Mouse (Mus musculus) frontal cortex, adult 2 months (tissue): ENCODE data around the gene Vav1. TPM values are rescaled to one million over a fixed set of nuclear protein-coding genes. Genes with fewer than 3 reads are reported as not detected.

ENCODE experiments used
- DNase-seq, 2 experiments: peaks; one replicate each; pipeline ENCODE4 v3.0.0; 2022; ENCODE audit warnings: low spot score in 1 of 2; ENCODE audit errors: extremely low spot score in 1 of 2
- polyA plus RNA-seq: library from polyadenylated mRNA; depleted of rRNA; stranded (reverse); fragments of >200 nt; gene quantifications from 2 replicates; pipeline ENCODE4 v1.2.3, GENCODE M21; 2012

The Vav1 gene
- polyA plus RNA-seq, 1 experiment: 4.4 TPM

DNA sequence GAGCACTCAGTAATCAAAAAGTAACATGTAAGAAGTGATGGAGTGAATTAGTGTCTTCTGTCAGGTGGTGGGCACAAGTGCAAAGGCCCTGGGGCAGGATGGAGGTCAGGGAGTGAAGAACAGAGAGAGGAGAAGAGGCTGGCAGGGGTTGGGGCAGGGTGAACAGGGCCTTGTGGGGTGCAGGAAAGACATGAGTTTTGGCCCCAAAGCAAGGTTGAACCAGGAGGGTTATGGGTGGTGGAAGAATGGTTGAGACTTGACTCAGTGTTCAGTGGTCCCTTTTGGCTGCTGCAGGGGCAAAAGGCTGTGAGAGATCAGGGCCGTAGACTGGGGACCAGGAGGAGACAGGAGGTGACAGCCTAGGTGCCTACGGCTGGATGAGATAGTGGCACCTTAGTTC lies 363 bp upstream of the Vav1 start:
- DNase-seq: no peak

DNA sequence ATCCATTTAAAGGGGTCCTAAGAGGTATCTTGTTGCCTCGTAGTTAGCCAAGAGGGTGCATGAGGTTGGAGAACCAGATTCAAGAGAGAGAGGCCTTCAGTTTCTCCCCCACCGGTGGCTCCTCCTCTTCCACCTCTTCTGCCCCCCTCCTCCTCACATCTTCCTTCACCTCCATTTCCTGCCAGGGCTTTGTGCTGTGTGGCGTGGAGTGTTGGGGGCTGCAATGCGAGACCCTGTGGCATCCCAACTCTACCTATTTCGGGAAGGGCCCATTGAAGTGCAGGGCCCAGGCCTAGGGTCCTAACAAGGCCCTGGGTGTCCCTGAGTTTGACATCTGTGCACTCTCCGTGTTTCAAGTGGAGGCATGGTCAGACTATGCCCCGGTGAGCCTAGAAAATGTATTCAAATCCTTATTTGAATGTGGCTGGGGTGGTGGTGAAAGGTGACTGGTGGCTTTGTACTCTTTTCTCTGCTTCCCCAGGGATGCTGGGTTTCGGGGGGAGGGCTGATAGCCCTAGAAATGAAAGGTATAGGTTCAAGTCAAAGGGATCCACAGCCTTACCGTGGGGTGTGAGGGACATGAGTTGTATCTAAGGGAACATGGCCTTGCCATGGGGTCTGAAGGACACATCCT lies 808 bp downstream of the Vav1 start:
- DNase-seq: no peak

DNA sequence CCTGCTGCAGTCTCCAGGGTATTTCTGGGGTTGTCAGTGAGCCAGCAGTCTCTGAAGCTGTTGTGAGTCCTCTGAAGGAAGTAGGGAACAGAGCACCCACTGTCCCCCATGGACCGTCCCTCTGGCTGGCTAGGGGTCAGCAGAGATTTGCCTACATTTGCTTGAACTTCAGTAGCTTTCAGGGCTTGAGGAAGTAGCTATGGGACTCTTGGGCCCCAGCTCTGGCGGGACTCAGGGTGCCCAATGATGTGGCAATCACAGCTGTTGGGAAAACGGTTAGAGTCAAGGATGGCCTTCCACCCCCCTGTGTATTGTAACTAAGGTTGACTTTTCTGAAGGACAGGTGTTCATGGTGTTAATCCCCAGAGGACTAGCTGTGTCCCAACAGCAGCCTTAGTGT lies 1.5 kb downstream of the Vav1 start:
- DNase-seq: no peak

DNA sequence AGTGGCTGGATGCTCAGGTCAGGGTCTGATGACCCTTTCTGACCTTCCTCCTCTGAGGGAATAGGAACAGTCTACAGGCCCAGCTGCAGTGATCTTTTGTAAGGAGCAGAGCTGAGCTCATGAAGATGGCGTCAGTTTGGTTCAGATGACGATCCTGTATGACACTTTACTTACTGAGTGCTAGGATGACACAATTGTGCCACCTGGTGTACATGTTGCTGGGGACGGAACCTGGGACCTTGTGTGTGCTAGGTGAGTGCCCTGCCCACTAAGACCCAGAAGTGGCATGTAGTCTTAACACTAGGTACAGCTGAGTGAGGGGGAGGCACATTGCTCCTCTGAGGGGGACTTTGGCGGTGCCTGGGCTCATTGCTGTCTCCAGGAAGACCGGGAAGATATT lies 5.0 kb downstream of the Vav1 start:
- DNase-seq: no peak

DNA sequence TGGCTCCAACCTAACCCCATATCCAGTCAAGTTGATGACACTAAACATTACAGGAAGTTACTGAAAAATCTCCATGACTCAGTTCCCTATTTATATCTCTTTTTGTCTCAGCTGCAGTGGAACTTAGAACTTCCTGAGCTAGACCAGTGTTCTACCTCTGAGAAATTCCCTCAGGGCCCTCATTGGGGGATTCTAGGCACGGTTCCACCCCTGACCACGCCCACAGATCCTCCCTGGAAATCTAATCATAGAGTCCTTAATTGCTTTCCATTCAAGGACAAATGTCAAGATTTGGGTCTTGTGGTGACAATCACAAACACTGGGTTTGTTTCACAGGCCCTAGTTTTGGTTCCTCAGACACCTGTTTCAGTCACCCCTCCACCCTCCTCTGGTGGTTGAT lies 6.2 kb downstream of the Vav1 start:
- DNase-seq: no peak

DNA sequence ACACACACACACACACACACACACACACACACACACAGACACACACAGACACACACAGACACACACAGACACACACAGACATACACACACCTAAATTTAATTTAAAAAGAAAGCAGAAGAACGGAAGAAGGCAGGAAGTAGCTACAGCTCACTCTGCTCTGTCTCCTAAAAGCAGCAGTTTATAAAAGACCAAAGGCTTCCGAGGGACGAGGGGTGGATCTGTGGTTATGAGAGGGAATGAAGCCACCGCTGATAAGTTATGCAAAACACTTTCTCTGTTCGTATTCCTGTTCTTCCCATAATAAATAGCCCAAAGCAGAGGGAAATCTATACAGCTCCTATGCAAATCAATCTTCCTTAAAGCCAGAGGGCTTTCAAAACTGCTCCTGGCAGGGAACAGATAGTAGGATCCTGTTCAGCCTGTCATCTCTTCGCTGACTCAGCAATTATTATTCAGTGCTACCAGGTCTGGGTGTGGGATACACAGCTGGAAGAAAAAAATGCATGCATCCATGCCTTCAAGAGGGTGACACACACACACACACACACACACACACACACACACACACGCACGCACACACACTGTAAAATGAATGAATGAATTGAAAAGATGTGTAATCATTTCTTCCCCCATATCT lies 7.9 kb downstream of the Vav1 start:
- no peak for DNase-seq

DNA sequence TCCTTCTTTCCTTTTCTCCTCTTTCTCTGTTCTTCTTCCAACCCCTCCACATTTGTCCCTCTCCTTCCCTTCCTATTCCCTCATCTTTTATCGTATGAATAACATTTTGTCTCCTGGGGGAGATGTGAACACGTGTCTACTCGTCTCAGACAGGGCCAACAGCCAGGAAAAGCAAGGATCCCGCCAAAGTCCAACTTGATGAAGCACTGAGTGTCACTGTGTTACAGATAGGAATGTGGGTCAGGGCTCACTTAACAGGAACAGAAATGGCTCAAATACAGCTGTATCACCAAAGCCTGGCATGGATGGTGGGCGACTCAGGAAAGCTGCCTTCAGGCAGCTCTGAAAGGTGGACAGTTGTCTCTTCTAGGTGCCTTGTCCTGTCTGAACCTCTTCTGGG lies 10.4 kb downstream of the Vav1 start:
- DNase-seq: no peak

DNA sequence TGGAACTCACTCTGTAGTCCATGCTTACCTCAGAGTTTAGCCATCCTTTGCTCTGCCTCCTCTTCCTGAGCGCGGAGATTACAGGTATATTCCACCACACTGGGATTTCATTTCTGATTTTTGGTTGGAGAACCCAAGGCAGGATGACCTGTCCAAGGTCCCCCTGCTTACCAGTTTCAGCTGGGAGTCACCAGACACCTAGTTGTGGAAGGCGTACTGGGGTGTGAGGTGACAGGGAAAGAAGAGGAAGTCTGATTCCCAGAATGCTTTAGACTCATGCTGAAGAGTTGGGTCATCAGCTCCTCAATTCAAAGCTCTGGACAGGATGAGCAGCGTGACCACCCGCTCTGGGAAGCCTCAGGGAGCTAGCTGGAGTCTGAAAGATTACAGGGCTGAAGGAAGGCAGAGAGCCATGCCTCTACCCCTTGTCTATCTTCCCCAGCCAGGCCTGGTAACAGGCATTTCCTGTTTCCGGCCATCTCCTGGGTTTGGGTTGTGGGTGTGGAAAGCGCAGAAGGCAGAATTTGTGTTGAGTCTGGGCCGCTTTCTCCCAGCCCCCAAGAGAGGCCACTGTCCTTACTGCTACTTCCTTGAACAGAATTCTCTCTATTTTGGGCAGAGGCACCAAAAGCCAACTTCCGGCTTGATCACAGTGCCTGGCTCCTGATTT lies 11.2 kb downstream of the Vav1 start:
- no peak for DNase-seq

DNA sequence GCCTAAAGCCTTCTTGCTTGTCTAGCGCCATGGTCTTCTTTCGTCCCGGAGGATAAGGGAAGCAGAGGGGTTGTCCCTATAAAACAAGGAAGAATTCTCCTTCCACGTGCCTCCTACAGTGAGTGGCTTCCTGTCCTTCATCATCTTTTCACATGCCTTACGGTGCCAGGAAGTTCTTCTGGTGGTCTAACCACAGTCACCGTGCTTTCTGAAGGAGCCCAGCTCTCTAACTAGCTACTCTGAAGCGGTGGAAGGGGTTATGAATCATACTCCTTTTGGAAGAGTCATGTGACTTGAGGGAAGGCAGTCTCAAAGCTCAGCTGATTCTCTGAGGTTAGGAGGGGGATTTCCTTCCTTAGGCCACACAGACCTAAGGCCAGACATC lies 11.8 kb downstream of the Vav1 start:
- DNase-seq: no peak

DNA sequence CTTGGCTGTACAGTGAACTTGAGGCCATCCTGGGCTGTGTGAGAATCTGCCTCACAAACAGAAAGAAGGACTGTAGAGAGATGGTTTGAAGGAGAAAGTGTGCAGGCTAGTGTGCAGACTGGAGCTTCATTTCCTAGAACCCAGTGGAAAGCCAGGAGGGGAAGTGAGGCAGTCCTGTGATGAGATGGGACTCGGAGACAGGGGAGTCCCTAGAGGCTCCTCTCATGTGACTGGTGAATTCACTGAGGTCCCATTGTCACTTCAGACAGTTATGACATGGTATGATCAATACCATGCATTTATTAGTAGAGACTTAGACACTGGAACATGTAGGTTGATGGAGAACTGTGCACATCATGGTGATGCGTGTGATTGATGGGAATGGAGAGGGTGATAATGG lies 13.4 kb downstream of the Vav1 start:
- DNase-seq: no peak

DNA sequence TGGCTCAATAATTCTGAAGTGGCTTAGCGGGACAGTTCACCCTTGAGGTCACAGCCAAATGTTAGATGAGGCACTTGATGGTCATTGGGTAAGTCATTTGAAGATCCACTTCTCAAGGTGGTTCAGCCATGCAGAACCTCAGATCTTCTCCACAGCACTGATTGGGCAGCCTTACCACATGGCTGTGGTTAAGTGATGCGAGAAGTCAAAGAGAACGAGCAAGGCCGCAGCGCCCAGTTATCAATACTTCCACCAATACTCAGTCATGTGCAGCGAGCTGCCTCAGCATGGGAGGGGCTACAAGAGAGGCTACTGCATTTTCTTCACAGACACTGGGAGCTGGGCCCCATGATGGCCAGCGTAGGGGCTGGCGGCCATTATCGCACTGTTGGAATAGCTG lies 14.1 kb downstream of the Vav1 start:
- no peak for DNase-seq

DNA sequence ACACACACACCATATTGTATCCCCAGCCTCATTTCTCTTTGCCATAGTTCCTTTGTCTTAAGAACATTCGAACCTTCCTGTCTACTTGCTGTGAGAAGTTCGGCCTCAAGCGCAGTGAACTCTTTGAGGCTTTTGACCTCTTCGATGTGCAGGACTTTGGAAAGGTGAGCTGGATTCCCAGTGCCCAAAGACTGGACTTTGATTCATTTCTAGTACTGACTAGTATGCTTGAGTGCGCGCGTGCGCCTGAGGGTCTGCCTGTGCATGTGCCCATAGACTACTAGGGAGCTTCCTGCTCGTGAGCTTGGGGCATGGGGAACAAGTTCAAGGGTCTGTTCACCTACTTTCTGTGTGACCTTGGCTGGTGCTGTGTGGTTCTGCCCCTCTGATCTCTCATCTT lies 17.0 kb downstream of the Vav1 start:
- no peak for DNase-seq

DNA sequence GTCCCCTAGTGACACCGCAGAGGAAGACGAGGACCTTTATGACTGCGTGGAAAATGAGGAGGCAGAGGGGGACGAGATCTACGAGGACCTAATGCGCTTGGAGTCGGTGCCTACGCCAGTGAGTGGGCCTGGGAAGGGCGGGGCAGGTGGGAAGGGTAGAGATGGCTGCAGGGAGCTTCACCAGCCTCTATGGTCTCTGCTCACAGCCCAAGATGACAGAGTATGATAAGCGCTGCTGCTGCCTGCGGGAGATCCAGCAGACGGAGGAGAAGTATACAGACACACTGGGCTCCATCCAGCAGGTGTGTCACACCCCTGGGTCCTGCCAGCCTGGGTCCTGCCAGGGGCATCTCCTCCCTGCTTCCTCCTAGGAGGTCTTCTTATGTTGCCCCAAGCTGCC lies 18.1 kb downstream of the Vav1 start:
- DNase-seq: no peak

DNA sequence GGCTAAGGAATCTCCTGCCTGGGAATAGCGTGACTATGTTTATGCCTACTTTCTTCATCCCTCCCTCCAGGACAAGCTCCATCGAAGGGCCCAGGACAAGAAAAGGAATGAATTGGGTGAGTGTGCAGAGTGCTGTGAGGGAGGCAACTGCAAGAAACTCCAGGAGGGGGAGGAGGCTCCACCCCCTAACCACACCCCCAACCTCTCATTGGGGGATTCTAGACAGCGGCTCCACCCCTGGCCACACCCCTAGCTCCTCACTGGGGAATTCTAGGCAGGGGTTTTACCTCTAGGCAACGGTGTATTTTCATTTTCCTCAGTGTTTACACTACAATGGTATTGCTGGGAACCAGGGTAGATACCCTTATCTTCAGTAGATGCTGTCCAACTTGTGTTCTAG lies 26.7 kb downstream of the Vav1 start:
- DNase-seq: no peak

DNA sequence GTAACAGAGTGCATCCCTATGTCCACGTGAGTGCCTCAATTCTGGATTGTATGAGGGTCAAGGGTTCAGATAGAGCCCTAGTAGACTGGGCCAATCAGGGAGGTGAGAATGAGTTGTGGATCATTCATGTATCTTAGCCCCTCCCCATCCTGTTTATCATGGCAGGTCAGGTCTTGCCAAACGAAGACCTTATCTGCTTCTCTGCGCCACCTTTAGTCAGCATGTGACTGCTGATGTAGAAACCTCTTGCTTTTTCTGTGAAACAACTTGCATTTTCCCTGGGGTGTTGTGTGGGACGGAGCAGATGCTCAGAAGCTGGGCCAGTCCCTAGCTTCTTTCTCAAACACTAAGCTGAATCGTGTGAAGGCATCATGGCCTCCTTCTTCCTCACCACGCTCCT lies 28.2 kb downstream of the Vav1 start:
- peak in 1 of 2 experiments; percentile 15 for DNase-seq

DNA sequence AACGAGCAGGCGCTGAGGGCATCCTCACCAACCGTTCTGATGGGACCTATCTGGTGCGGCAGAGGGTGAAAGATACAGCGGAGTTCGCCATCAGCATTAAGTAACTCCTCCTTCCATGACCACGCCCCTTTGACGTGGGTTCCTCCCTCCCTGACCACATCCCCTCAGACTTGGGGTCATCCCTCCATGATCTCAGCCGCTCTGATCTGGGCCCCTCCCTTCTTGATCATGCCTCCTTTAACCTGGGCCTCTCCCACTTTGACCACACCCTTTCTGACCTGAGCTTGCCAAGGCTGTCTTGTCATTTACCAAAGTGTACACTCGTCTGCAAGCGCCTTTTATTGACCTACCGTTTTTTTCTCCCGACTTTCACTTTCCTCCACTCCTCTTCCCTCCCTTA lies 32.9 kb downstream of the Vav1 start:
- no peak for DNase-seq

DNA sequence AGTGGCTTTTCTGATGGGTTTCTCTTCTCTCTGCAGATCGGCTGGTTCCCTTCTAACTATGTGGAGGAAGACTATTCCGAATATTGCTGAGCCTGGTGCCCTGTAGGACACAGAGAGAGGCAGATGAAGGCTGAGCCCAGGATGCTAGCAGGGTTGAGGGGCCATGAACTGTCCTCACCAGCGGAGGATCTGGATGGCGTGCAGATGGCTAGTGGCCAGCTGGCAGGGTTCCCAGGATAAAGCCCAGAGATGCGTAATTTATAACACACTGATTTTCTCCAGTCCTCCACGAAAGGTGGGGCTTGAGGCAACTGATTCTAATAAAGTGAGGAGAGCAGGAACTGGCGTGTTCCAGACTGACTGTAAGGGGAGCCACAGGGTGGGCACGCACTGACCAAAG lies 48.7 kb downstream of the Vav1 start:
- no peak for DNase-seq

DNA sequence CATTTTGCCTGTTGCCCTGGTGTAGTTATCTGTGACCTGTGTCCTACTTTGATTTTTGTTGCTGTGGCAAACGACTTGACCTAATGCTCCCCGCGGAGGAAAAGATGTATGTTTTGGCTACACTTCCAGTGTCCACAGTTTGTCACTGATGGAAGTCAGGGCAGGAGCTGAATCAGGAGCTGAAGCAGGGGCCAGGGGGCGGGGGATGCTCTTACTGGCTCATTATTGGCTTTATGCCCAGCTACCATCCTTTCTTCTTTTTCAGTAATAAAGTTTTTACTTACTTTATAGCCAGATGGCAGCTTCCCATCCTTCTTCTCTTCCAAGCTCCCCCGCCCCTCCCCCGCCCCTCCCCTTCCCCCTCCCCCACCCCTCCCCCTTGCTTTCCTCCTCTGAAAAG lies 50.0 kb downstream of the Vav1 start:
- DNase-seq: no peak

DNA sequence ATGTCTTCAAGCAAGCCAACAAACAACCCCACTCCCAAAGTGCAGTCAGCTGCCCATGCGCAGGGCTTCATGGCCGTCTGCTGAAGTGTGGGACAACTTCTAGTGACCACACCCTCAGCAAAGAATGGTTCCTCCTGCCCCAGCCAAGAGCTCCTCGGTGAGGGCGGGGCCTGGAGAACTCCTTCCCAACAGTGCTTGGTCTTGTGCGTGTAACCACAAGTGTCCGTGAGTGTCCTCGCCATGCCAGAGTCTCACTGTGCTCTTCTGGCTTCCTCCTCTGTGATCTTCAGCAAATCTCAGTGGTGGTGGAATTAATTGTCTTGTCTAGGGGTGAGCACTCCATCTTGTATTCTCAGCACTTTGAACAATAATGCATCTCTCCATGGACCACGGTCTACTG lies 52.1 kb downstream of the Vav1 start:
- no peak for DNase-seq

DNA sequence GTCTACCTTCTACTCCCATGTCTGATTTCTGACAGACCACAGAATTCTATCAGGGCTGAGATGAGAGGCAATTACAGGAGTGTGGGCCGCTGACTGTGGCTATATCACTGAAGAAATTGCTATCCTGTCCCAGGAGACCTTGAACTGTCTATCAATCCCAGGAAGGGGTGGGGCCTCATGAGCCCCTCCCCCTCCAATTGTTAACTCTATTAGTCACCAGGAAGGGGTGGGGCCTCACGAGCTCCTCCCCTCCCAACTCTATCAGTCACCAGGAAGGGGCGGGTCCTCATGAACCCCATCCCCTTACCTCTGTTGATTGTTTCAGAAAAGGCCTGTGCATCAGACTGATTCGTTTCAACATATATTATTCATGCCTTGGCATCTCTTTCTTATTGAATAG lies 53.3 kb downstream of the Vav1 start:
- DNase-seq: no peak

DNA sequence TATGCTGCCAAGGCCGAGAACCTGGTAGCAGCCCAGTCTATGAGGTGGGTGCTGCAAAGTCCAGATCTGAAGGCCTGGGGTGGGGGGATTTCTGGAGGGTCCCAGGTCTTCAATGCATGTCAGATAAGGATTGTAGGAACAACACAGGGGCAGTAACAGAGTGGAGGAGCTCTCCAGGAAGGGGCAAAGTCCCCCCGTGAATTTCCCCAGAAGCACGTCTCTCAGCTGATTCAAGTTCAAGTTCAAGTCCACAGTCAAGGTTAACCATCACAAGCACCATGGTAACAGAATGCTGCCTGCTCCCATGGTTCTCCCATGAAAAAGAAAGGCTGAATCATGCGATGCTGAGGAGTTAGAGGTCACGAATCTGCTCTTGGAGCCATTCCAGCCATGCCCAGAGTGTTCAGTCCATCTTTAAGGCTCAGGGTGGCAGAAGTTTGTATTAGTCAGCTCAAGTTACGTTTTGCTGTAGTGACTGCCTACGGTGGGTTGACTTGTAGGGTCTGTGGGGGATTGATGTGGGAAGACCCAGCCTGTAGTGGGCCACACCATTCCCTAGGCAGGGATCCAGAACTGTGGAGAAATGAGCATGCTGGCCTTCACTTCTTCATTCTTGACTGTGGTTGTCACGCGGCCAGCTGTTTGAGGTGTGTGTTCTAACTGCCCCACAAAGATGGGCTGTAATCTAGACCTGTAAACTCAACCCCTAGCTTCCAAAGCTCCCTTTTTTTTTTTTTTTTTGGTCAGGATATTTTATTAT lies 55.3 kb downstream of the Vav1 start:
- DNase-seq: no peak

DNA sequence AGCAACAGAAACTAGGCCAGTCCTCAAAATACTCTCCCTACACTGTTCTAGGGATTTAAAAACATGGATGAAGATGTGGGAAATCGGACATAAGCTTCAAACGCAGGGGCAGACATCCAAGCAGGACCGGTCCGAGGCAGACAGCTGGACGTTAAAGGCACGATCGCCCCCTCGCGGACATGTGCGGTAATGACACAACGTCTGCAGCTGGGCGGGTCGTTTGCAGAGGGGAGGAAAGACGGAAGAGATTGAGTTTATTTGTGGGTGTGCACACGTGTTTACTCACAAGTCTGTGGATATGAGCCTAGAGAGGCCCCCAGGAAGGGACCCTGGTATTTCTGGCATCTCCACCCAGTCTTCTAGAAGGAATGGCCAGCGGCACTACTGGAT lies 55.9 kb downstream of the Vav1 start:
- DNase-seq: peak; percentile 37 to 90
